Mouse (Mus musculus) heart, embryonic 16.5 days (tissue): ENCODE measurements around the gene Plpp7. TPM values are rescaled to one million over a fixed set of nuclear protein-coding genes. Genes with fewer than 3 reads are reported as not detected.

Source experiments
- ATAC-seq: fragments of 200-750 bp; cut with Nextera tagmentation; replicated peaks from 2 replicates; pipeline ENCODE4 v1.8.0; 2017; ENCODE audit warnings: moderate number of reproducible peaks; ENCODE audit not compliant: insufficient read depth, low FRiP score; ENCODE audit errors: extremely low read depth
- H3K27ac ChIP-seq: fragments of 300-500 bp; sonication (generic); 2 replicates; pipeline ENCODE4 v1.5.1; 2014; ENCODE audit warnings: mild to moderate bottlenecking, low read length, control low read depth, moderate library complexity
- H3K27me3 ChIP-seq: fragments of 300-500 bp; sonication (generic); 2 replicates; pipeline ENCODE4 v1.6.1; 2014; ENCODE audit warnings: low read length, mixed read lengths; ENCODE audit not compliant: control insufficient read depth, insufficient read depth
- H3K36me3 ChIP-seq: fragments of 300-500 bp; sonication (generic); 2 replicates; pipeline ENCODE4 v1.6.1; 2014; ENCODE audit not compliant: control insufficient read depth, insufficient read depth
- H3K4me1 ChIP-seq: fragments of 300-500 bp; sonication (generic); 2 replicates; pipeline ENCODE4 v1.6.1; 2014; ENCODE audit warnings: low read length, mixed read lengths; ENCODE audit not compliant: control insufficient read depth, insufficient read depth
- H3K4me2 ChIP-seq: fragments of 300-500 bp; sonication (generic); 2 replicates; pipeline ENCODE4 v1.6.1; 2014; ENCODE audit warnings: low read depth, mild to moderate bottlenecking, control low read depth, low read length
- H3K4me3 ChIP-seq: fragments of 300-500 bp; sonication (generic); 2 replicates; pipeline ENCODE4 v1.5.1; 2014; ENCODE audit warnings: mild to moderate bottlenecking, control low read depth, low read length
- H3K9ac ChIP-seq: fragments of 300-500 bp; sonication (generic); 2 replicates; pipeline ENCODE4 v1.6.1; 2014; ENCODE audit warnings: low read length, control low read depth
- H3K9me3 ChIP-seq: fragments of 300-500 bp; sonication (generic); replicated peaks from 2 replicates; pipeline ENCODE4 v1.6.1; 2016; ENCODE audit warnings: low read length; ENCODE audit not compliant: control insufficient read depth
- WGBS: fragments of 180-500 bp; shearing (Covaris S2); extraction: QIAGEN DNeasy Blood & Tissue Kit; methylation state at CpG from one replicate; pipeline ENCODE4 v1.1.7; 2014; 5-methylcytosine and 5-hydroxymethylcytosine counted together
- polyA plus RNA-seq: library from polyadenylated mRNA; unstranded; fragments of >200 nt; fragmentation: Nextera tagmentation; extraction: Ambion mirVana; gene quantifications from 2 replicates; pipeline ENCODE4 v1.2.1, GENCODE M21; 2015

The Plpp7 gene
- polyA plus RNA-seq, 1 experiment from 2014 or later, result 21.4 TPM

DNA sequence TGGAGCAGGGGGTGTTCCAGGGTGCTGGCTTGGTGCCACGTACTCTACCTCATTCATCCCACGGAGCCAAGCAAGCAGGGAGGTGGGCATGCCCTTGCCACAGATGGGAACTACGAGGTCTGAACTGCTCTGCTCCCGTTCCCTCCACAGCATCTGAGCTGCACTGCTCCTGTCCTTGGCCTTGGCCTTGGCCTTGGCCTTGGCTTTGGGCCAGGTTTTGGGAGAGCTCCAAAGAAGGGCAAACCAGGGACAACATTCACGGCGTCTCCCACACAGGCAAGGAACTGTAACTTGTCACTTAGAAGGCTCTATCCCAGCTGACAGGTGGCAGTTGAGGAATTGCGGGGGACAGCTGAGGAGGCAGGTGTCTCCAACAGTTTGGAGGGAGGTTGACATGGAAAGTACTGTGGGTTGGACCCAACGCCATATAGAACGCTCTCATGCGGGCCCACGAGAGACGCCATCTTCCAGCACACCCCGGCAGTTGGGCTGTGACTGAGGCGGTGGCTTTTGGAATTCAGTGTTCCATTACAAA, 16.1 kb upstream of the Plpp7 start:
- no peak for ATAC-seq
- peak overlapping the region; percentile 99 for H3K4me2 ChIP-seq
- H3K27me3 ChIP-seq, result no peaks in the 10 kb centered on the region
- H3K9ac ChIP-seq, result peak overlapping the region; percentile 58
- WGBS, result 45% methylated on average over 14 of the region's 14 CpGs
- H3K36me3 ChIP-seq, result no peaks in the 10 kb centered on the region
- peaks cover 41% of the 10 kb centered on the region for H3K4me1 ChIP-seq
- H3K9me3 ChIP-seq, result no peaks in the 10 kb centered on the region
- peak overlapping the region; percentile 86 for H3K27ac ChIP-seq
- H3K4me3 ChIP-seq, result peak overlapping the region; percentile 75

DNA sequence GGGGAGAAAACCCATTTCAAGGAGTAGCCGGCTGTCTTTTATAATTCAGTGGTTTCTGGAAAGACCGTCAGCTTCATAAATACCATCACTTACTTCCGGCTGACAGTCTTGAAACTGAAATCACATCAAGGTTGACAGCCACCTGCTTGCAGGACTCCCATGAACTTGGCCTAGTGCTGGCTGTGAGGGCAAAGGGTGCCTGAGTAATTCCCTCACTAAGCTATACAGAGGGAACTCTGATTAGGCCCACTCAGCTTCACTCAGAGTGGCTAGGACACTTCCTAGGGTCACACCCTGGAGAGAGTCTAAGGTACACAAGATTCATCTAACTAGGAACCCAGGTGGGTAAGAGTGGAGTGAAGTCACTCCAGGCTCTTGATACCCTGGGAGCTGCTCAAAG, 14.6 kb upstream of the Plpp7 start:
- WGBS, result 36% methylated on average over 3 of the region's 3 CpGs
- no peaks in the 10 kb centered on the region for H3K36me3 ChIP-seq
- ATAC-seq, result no peak
- H3K27ac ChIP-seq, result peak overlapping the region; percentile 86
- H3K4me1 ChIP-seq, result peaks cover 30% of the 10 kb centered on the region
- H3K9ac ChIP-seq, result peak overlapping the region; percentile 58
- no peaks in the 10 kb centered on the region for H3K27me3 ChIP-seq
- peak overlapping the region; percentile 75 for H3K4me3 ChIP-seq
- no peaks in the 10 kb centered on the region for H3K9me3 ChIP-seq
- peak overlapping the region; percentile 99 for H3K4me2 ChIP-seq

DNA sequence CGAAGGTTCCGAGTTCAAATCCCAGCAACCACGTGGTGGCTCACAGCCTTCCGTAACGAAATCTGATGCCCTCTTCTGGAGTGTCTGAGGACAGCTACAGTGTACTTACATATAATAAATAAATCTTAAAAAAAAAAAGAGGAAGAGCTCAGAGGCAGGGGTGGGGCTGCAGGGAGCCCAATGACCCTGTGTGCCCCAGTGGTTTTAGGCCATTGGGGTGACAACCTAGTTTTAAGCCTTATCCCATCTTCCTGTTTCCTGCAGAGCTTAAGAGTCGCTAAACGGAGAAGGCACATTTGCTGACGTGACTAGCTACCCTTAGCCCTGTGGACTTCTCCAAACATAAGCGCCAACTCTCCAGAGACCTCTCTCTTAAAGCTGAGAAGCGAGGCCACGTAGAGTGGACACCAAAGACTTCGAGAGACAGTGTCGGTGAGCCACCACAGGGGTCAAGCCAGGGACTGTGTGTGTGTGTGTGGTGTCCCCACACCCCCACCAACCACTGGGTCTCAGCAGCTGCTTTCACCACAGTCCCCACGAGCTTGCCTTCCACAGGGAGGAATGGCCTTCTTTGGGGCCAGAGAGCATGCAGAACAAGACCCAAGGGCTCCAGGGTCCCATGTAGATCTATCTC, 13.9 kb upstream of the Plpp7 start:
- H3K36me3 ChIP-seq, result no peaks in the 10 kb centered on the region
- H3K4me1 ChIP-seq, result peaks cover 30% of the 10 kb centered on the region
- peak overlapping the region; percentile 75 for H3K4me3 ChIP-seq
- 42% methylated on average over 14 of the region's 14 CpGs for WGBS
- H3K4me2 ChIP-seq, result peak overlapping the region; percentile 99
- peak overlapping the region; percentile 93 for H3K9ac ChIP-seq
- no peaks in the 10 kb centered on the region for H3K27me3 ChIP-seq
- no peaks in the 10 kb centered on the region for H3K9me3 ChIP-seq
- peak overlapping the region; percentile 86 for H3K27ac ChIP-seq
- ATAC-seq, result no peak

DNA sequence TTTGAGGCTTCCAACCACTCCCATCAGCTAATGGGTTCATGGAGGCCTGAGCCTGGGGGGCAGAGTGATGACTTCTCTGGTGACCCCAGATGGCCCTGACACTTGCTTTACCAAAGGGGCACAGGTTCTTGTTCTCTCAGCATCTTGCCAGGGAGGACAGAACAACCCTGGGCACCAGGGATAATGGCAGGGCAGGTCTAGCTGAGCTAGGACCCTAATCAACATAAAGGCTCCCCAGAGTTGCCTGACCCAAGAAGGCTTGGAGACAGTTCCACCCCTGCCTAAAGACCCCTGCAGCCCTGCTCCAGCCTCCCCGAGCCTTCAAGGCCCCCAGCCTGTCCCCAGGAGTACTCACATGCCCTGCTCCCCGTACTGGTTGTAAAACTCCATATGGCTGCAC, 13.1 kb upstream of the Plpp7 start:
- no peaks in the 10 kb centered on the region for H3K9me3 ChIP-seq
- peak overlapping the region; percentile 75 for H3K4me3 ChIP-seq
- H3K27me3 ChIP-seq, result no peaks in the 10 kb centered on the region
- WGBS, result 12% methylated on average over 2 of the region's 2 CpGs
- H3K27ac ChIP-seq, result peak overlapping the region; percentile 86
- H3K9ac ChIP-seq, result peak overlapping the region; percentile 93
- peaks cover 30% of the 10 kb centered on the region for H3K4me1 ChIP-seq
- H3K36me3 ChIP-seq, result no peaks in the 10 kb centered on the region
- no peak for ATAC-seq
- H3K4me2 ChIP-seq, result peak overlapping the region; percentile 99

DNA sequence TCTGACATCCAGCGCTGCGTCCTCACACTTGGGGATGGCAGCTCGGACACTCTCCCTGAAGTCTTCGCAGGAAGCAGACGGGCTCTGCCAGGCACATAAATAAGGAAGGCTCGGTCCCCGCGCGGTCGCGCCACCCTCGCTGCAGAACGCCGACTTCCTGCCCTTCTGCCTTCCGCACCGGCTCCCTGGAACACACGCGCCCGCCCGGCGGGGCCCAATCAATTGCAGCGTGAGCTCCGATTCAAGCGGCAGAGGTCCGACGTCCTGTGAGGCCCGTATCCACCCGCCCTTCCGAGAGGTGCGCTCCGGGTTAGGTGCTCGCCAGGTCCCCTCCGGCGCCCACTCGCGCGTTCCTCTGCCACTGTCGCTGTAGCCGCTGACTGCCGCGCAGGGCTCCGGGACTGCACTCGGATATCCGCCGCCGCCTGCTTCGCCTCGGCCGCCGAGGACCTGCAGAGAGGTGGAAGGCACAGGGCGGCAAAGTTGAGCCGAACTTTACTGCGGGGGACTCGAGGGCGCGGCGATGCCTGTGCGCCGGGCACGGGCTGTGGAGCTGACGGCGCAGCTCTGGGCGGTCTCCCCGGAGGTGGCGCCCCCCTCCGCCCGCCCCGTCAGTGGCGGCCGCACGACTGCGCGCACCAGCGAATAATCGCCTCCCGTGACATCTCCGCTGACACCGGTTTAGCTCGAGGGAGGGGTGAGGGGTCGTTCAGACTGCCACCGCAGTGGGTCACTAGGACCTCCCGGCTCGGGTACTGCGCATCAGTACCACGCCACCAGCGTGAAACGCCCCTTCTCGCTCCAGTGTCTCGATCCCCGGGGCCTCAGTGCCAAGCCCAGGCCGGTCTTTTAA, 11.9 kb upstream of the Plpp7 start:
- no peaks in the 10 kb centered on the region; the same call in 1 of the 2 replicates for H3K27me3 ChIP-seq
- no peaks in the 10 kb centered on the region for H3K36me3 ChIP-seq
- H3K4me3 ChIP-seq, result peak overlapping the region; percentile 75
- peak overlapping the region; percentile 99 for H3K4me2 ChIP-seq
- under 1% methylated on average over 90 of the region's 91 CpGs for WGBS
- ATAC-seq, result peak; percentile 40
- H3K9me3 ChIP-seq, result no peaks in the 10 kb centered on the region
- H3K27ac ChIP-seq, result peak overlapping the region; percentile 86
- peak overlapping the region; percentile 93 for H3K9ac ChIP-seq
- H3K4me1 ChIP-seq, result peaks cover 28% of the 10 kb centered on the region

DNA sequence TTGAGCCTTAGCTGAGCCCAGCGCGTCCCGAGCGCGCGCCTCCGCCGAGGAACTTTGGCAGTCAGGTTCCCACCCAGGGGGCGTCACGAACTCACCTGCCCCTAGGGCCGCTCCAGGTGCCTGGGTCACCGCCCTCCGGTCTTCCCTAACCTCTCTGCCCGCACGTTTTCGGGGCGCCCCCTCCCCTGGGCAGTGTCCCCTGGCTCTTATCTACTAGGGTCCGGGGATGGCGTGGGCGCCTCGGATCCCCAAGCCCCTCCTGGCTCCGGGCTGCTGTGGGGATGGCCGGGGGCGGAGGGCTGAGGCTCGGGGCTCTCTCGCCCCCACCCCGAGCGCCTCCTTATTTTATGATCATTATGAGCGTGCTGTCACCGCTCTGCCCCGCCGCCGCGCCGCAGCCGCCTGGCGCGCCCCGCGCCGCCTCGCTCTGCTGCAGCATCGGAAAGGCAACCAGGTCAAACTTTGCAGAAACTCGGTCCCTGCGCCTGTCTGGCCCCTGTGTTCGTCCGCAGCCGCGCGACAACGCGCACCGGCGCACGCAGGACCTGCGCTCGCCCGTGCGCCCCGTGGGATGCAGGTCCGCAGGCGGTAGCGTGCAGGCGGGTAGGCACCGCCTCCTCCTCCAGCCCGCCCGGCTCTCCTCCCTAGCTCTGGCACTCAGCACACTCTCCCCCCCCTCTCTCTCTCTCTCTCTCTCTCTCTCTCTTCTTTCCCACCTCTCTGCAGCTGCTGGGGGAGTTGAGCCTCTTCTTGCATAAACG, 11.0 kb upstream of the Plpp7 start, which contains the start of gene Fam78a:
Gene Fam78a, minus strand, starts transcription at position 747 of the 761 bp plus-strand sequence.
- under 1% methylated on average over 58 of the region's 68 CpGs for WGBS
- ATAC-seq, result peak; percentile 54
- H3K4me3 ChIP-seq, result peak within 1 kb of the TSS; percentile 75
- peak within 1 kb of the TSS; percentile 86 for H3K27ac ChIP-seq
- no peaks in the 10 kb centered on the region for H3K36me3 ChIP-seq
- peak within 1 kb of the TSS; percentile 99 for H3K4me2 ChIP-seq
- H3K4me1 ChIP-seq, result peaks cover 27% of the 10 kb centered on the region
- no peaks in the 10 kb centered on the region for H3K9me3 ChIP-seq
- peak within 1 kb of the TSS; percentile 93 for H3K9ac ChIP-seq
- no peaks in the 10 kb centered on the region; the same call in 1 of the 2 replicates for H3K27me3 ChIP-seq

DNA sequence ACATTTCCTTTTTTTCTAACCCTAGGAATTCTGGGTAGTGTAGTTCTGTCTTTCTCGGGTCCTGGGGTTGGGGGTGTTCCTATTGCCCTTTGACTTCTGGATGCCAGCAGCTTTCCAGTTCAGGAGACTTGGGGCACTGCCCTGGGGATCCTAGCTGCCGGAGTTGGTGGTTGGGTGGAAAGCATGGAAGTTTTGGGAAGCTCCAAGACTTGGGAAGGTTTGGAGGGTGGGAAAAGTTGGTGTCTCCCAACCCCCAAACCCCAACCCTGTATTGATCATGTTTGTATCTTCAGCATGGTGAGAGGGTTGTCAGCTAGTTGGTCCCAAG, 10.5 kb upstream of the Plpp7 start:
- ATAC-seq, result no peak
- Histone ChIP-seq H3K36me3 (no peaks in the 10 kb centered on the region), H3K27me3 (no peaks in the 10 kb centered on the region; the same call in 1 of the 2 replicates), H3K9ac (peak overlapping the region; percentile 93), H3K4me3 (peak overlapping the region; percentile 75), H3K27ac (no peak overlapping the region), H3K4me2 (peak overlapping the region; percentile 99), H3K9me3 (no peaks in the 10 kb centered on the region), H3K4me1 (peaks cover 22% of the 10 kb centered on the region)
- WGBS, result 24% methylated on average over 2 of the region's 2 CpGs

DNA sequence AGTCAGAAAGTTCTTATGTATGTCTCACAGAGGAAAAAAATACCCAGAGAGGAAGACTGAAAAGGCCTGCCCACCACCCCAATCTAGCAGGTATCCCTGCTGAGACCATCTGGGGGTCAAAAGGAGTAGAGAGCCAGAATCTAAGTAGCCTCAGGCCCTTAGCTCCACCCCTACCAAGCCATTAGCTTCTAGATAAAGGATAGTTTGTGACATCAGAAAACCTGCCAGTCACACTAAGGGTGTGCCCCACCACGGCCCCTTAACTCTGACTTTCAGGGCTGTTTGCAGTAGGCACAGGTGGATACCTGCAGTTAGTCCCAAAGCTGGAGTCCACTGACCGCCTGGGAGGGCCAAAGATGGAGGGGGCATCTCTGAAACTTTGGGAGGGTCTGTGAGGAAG, 10.1 kb upstream of the Plpp7 start:
- H3K27ac ChIP-seq, result 0 out of 2 replicates have a peak overlapping the region, but pooled peaks have one; percentile 20
- no peak for ATAC-seq
- no peak overlapping the region for H3K4me2 ChIP-seq
- no peaks in the 10 kb centered on the region for H3K36me3 ChIP-seq
- no peaks in the 10 kb centered on the region; the same call in 1 of the 2 replicates for H3K27me3 ChIP-seq
- WGBS, result 68% methylated on average over 2 of the region's 2 CpGs
- no peaks in the 10 kb centered on the region for H3K9me3 ChIP-seq
- H3K4me1 ChIP-seq, result peaks cover 18% of the 10 kb centered on the region
- no peak overlapping the region for H3K4me3 ChIP-seq
- no peak overlapping the region for H3K9ac ChIP-seq
